Mouse (Mus musculus) urinary bladder, postnatal 36 days (tissue): Measurements from ENCODE around the gene Rbpj.

Experiments used
- DNase-seq, 2 experiments: peaks; one replicate each; pipeline ENCODE4 v3.0.0; 2022; ENCODE audit warnings: low spot score in 2 of 2, mixed read lengths in 1 of 2

Gene Rbpj

GRCm38 (mm10) chr5:53509927-53510326 is 44.0 kb downstream of the Rbpj start:
- no peak for DNase-seq

DNA sequence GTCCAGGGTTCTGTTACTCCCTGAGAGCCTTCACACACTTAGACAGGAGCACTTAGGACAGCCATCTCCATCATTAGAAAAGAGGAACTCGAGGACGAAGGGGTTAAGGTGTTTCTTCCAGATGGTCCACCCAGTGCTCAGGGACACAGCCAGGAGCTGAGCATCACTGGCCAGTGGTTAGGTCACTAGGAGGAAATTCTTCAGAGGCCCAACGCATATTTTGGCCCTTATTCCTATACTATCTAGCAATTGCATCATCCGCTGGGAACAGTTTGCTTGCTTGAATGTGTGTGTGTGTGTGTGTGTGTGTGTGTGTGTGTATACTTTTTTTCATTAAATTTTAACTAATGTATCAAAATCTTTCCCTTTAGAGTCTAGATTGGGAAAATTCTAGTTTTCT is 45.5 kb downstream of the Rbpj start:
- no peak for DNase-seq

DNA sequence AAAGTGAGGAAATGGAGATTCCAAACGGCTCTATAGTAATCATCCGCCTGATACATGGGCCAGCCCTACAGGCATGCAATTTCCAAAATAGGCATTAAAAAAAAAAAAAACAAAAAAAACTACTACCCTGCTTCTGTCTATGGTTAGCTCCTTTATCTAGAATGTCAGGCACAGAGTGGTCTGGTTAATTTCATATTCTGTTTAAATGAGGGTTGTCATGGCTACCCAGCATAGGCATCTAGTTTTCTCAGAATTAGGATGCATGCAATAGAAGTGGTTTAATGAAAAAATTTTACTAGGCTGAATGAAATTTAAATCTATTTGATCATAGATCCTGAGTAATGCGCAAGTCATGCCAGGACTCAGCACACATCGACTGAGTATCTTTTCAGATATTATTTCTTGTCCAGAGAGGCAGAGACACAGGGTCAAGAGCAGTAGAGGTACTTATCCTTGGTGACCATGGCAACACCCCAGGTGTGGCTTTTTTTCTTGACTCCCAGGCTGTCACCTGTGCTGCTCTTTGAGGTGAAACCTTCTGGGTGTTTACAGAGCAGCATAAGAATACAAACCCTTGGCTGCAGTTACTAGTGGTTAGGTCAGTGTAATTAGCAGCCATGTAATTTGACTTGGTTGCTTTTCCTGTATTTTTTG is 49.1 kb downstream of the Rbpj start:
- no peak for DNase-seq

- DNase-seq = no peak
These were observed 50.5 kb downstream of the Rbpj start for GRCm38 (mm10) chr5:53516482-53516881.

- DNase-seq = no peak
These were observed 51.9 kb downstream of the Rbpj start for GRCm38 (mm10) chr5:53517802-53518201.

DNA sequence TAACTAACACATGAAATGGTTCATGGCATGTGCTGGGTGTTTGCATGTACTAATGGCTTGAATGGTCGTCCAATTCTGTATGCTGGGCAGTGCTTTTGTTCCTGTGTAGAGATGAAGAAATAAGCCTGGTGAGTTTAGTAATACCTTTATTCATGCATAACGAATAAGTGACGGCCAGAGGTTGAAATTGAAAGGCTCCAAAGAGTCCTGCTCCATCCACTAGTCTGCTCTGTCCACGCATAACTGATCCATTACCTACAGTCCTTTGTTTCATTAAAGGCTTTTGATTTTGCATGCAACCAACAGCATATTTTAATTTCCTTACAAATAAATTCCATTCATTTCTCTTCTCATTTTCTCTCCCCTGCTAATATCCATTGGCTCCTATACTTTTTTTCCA is 53.2 kb downstream of the Rbpj start:
- no peak for DNase-seq

- DNase-seq = no peak
These were observed 54.1 kb downstream of the Rbpj start for GRCm38 (mm10) chr5:53519998-53520577.

GRCm38 (mm10) chr5:53523046-53523445 is 57.1 kb downstream of the Rbpj start:
- peak; percentile 34 to 75 for DNase-seq

DNA sequence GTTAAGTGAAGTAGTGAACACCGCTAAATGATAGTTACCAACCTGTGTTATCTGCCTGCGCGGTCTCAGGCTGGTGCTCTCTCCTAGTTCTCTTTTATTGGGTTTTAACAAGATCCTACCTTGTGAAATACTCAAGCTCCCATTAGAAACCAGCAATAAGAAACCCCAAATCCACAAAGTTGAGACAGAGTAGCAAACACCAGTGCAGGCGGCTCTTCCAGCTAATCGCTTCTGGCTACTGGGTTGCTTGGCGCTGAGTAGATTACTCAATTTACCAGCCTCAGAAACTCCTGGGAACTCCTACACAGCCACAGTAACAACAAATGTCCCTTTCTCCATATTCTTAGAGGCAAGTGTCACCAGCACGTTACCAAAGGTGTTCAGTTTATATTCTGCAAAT is 58.2 kb downstream of the Rbpj start:
- DNase-seq = no peak

DNA sequence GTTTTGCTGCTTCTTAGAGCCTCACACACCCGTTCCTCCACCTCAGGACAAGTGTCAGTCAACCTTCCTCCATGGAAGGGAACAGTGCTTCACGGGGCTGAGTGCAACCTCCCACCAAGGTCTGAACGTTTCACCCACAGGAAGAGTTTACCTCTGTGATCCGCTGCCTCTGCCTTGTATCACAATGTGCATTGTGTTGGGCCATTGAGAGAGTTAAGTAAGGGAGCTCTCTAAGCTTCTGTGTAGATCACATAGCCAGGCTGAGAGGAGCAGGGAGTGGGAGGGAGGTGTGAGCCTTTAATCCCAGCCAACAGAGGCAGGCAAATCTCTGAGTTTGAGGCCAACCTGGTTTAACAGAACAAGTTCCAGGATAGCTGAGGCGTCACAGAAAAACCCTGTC is 58.9 kb downstream of the Rbpj start:
- DNase-seq = no peak

- DNase-seq = no peak
These were observed 59.5 kb downstream of the Rbpj start for GRCm38 (mm10) chr5:53525305-53526069.

GRCm38 (mm10) chr5:53526070-53526430 is 60.1 kb downstream of the Rbpj start:
- no peak for DNase-seq

GRCm38 (mm10) chr5:53529846-53530245 is 63.9 kb downstream of the Rbpj start:
- no peak for DNase-seq

DNA sequence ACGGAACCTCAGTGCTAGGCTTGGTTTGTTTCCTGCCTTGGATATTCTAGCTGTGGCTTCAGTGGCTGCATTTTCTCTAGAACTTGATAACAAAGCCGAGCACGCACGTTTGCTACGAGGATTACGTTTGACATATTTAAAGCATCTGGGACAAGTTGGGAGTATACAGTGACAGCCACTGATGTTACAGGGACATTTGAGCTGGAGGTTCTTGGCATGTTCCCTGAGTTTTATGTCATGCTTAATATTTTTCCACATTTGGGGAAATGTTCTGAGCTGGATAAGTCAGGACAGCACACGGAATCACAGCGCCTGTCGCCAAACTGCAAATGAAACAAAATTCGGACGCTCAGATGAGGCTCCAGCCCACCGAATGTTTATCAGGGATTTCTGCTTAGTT is 69.1 kb downstream of the Rbpj start:
- no peak for DNase-seq

DNA sequence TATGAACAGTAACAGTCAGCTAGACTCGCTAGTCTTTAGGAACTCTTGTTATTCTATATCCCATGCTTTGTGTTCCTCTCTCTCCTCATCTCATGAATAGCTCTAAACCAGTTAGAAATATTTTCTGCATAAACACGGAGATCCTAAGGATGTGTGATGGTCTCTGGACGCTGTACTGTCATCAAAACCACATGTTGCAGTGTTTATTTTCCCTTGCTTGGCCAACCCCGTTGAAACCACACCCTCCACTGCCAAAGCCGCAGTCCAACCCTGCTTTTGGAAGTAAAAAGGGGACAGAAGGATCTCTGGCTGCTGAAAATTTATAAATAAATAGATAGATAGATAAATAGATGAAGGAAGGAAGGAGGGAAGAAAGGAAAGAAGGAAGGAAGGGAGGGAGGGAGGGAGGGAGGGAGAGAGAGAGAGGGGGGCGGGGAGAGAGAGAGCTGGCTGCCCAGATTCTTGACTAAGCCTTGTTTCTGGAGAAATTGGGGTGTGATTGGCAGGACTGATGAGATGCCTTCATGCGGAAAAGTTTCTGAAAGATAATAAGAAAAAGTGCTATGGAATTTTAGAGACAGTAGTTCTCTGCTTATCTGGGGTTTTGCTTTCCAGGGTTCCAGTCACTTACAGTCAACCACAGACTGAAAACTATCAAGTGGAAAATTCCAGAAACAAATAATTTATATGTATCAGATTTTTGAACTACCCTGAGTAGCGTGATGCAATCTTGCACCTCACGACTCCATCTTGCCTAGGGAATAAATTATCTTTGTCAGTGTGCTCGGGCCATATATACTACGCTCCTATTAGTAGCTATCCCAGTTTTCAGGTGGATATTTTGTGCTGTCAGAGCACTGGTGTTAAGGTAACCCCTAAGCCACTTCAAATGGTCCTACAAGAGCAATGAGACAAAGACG is 70.9 kb downstream of the Rbpj start:
- DNase-seq = peak in 1 of 2 experiments; percentile 29

GRCm38 (mm10) chr5:53539860-53540633 is 74.1 kb downstream of the Rbpj start:
- DNase-seq = no peak

GRCm38 (mm10) chr5:53542073-53542472 is 76.1 kb downstream of the Rbpj start:
- no peak for DNase-seq

DNA sequence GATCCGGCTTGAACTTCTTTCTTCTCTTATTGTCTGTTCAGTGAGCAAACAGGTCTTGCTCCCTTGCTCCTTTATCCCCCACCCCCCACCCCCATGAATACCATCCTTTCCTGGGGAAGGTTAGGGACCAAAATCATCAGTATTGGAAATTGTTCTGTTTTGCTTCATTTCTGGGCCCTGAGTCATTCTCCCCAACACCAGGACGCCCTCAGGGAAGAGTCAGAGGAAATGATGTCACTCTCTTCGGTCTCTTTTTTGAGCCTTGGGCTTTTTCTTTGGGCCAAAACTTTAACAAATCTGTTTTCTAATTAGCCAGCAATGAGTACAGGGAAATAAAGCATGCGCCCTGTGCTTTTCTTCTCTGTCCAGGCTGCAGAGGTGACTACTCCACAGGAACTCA is 77.4 kb downstream of the Rbpj start:
- DNase-seq = no peak

- DNase-seq = no peak
These were observed 78.0 kb downstream of the Rbpj start for GRCm38 (mm10) chr5:53543945-53544344.

GRCm38 (mm10) chr5:53546440-53546839 is 80.5 kb downstream of the Rbpj start:
- DNase-seq = no peak

DNA sequence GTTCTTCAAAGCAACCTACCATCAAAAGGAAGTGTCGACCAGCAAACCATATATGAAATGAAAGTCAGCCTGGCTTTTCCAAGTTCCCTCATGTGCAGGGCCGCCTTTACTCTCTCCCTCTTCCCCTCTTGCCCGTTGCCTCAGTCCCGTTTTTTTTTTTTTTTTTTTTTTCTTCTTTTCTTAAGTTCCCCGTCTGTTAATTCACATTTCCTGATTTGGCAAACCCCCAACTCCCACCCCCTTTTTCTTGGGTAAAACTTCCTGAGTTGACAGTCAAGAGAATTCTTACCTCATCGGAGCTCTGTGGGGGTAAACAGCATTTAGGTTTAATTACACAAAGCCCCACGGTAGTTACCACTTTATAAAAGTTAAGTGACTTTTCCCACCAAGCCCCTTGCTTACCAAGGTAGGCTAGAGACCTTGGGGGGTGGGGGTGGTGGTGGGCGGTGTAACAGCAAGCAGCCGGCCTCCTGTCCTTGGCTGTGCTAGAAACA is 81.1 kb downstream of the Rbpj start:
- no peak for DNase-seq
